Comparison of ENCODE assay signal across 19 mouse cellular contexts in the genomic region with DNA sequence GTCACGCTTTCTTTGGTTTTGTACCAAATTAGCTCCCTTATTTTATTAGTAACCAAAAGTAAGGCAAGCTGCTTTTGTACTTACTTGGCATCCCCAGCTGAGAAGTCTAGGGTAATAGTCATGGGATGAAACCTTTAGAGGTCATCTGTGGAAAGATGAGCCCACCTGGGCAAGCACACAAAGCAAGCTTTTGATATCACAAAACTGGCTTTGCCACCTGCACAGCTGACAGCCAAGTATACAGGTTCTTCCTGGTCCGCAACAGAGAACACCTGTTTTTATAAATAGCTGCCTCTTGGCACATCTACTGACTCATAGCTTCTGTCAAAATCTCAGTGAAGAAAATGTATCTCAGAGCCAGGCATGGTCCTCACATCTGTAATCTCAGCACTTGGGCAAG.
"Had no signal": no experiment of that assay in that cellular context is flagged by ENCODE, and none has a peak within 500 bp of the region (broad histone marks: within the 10 kb centered on the region; RNA-seq: fewer than 3 reads in every experiment).

No protein-coding gene starts in this region.

- ATAC-seq: liver, postnatal 0 days; lung, postnatal 0 days; midbrain, embryonic 13.5 days; midbrain, embryonic 15.5 days had no signal

- DNase-seq: liver, postnatal 0 days; lung, adult 2 months; lung, postnatal 14 days; lung, postnatal 36 days; right cerebral cortex, postnatal 14 days; thymus, adult 2 months; thymus, postnatal 25 days; thymus, postnatal 4 days had no signal

- H3K4me3 ChIP-seq: liver, embryonic 15.5 days; lung, embryonic 15.5 days; megakaryocyte, embryonic 14.5 days; midbrain, embryonic 13.5 days; midbrain, embryonic 15.5 days; myocyte; neural tube, embryonic 13.5 days; neural tube, embryonic 15.5 days had no signal

- H3K4me2 ChIP-seq: liver, embryonic 15.5 days; lung, embryonic 15.5 days; midbrain, embryonic 11.5 days; midbrain, embryonic 13.5 days; midbrain, embryonic 15.5 days; neural tube, embryonic 13.5 days; neural tube, embryonic 15.5 days had no signal

- H3K9me3 ChIP-seq: liver, embryonic 15.5 days; lung, embryonic 15.5 days; megakaryocyte, embryonic 14.5 days; midbrain, embryonic 13.5 days; midbrain, embryonic 15.5 days; neural tube, embryonic 13.5 days; neural tube, embryonic 15.5 days had no signal

- H3K9ac ChIP-seq: liver, embryonic 15.5 days; liver, postnatal 0 days; lung, embryonic 15.5 days; midbrain, embryonic 13.5 days; midbrain, embryonic 15.5 days; neural tube, embryonic 13.5 days; neural tube, embryonic 15.5 days had no signal

- H3K27me3 ChIP-seq: liver, embryonic 15.5 days; lung, embryonic 15.5 days; megakaryocyte, embryonic 14.5 days; midbrain, embryonic 13.5 days; midbrain, embryonic 15.5 days; neural tube, embryonic 13.5 days; neural tube, embryonic 15.5 days had no signal

- H3K36me3 ChIP-seq: liver, embryonic 15.5 days; lung, embryonic 15.5 days; midbrain, embryonic 13.5 days; midbrain, embryonic 15.5 days; neural tube, embryonic 13.5 days; neural tube, embryonic 15.5 days had no signal

- H3K27ac ChIP-seq: liver, embryonic 15.5 days; lung, embryonic 15.5 days; macrophage; midbrain, embryonic 13.5 days; midbrain, embryonic 15.5 days; neural tube, embryonic 13.5 days; neural tube, embryonic 15.5 days had no signal

- H3K4me1 ChIP-seq: liver, embryonic 15.5 days; lung, embryonic 15.5 days; midbrain, embryonic 13.5 days; midbrain, embryonic 15.5 days; neural tube, embryonic 13.5 days; neural tube, embryonic 15.5 days had no signal
